Mouse (Mus musculus): ENCODE data around the gene Fryl. TPM values are rescaled to one million over a fixed set of nuclear protein-coding genes. Genes with fewer than 3 reads are reported as not detected.

Fryl gene
- total RNA-seq, 1 experiment from 2014 or later = 52.3 TPM

DNA sequence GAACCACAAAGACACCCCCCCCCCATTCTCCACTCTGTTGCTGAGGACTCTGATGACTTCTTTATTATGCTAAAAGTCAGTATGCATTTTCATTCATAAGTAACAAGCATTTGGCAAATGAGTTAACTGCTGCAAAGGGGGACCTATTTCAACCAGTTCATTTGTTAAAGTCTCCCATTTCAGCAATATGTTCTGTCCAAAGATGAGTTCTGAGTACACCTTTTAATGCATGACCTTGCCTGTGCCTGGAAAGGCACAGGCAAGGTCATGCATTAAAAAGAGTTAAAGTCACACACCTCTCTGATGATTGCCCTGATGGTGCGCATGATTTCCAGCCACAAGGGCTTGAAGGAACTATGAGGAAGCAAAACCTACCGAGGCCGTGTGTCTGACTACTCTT is 36.7 kb downstream of the Fryl start:
- no peak for DNase-seq

DNA sequence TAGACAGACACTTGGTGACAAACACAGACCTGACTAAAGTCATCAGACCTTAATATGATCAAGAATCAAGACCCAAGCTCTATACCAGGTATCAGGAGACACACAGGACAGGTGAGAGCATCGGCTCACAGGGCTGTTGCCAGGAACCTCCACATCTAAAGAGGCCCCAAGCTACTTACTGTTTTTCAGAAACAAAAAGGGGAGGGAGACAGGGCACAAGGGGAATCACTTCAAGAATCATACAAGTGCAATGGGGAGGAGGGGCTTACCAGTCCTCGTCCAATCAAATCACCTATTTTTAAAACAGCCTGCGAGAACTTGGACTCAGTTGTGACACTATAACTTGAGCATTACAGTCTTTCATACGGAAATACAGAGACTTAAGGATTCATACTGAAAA is 38.4 kb downstream of the Fryl start:
- DNase-seq = no peak

DNA sequence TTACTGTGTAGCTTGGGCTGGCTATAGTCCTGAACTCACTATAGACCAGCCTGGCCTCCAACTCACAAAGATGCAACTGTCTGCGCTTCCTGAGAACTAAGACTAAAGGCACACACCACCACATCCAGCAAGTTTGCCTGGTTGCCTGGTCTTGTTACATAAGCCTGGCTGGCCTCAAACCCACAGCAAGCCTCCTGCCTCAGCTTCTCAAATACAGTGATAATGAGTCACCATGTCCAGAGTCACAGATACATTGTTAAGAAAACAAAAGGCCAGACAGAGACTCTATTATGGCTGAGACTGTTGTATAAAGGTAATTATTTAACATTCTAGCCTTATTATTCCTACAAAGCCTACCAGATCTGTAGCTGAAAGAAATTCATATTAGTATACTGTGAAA is 39.3 kb downstream of the Fryl start:
- DNase-seq = no peak

DNA sequence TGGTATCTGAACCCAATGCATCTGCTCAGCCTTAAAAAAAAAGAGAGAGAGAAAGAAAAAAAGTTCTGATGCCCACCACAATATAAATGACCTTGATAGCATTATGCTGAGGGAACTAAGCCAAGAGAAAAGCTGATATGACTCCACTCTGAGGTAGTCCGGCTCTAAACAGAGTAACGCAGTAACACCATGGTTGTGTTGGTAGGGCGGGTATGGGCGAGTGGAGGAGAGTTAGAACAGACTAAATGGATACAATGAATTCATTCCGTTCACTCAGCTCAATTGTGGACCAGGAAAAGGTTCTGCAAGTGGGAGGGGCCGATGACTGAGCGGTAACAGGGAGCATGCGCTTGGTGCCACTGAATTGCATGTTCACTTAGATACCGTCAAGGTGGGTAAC is 40.4 kb downstream of the Fryl start:
- DNase-seq = no peak

DNA sequence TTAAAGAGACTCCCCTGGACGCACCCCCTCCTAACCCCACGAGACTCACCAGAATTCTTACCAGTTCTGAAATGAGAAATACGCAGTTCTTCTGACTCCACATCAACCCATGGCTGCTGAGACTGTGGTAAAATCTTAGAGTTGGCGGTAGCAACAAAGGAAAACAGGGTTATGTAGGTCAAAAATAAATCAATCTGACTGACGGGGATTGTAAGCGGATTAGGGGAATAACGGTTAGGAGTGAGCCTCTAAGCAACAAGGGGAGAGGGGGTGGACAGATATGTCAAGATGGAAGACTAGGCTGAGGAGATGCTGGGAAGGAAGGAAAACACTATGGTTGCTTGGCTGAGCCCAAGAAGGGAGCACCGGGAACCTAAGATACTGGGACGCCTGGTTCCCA is 44.0 kb downstream of the Fryl start:
- no peak for DNase-seq

DNA sequence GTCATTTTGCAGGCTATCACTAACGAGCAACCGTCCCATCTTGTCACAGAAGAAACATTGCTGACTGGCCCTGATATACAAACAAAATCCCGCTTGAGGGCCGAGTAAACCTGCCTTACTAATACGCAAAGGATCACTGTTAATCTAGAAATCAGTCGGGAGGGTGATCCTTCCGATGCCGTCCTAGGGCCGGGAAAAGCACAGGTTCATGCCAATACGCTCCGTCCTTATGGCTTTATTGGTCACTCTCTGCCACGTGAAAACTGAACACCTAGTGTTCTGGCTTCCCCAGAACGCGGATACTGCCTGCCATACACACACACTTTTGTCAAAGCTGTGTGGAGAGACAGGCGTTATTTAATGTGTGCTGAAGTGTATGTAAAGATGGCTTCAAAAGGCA is 44.5 kb downstream of the Fryl start:
- DNase-seq = no peak

DNA sequence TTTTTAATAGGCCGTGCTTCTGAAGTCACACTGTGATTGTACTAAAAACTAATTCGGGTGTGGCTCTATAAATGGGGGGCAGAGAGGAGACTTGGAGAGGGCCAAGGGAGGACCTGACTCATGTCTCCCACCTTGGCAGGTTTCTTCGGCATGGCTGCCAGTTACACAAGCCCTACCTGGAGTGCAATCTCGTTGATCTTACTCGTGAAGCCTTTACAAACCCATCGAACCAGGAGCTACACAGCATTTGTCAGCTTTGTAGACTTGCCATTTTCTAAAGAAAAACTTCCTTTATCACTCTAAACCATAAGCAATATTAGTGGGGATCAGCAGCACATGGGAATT is 45.5 kb downstream of the Fryl start:
- no peak for DNase-seq

DNA sequence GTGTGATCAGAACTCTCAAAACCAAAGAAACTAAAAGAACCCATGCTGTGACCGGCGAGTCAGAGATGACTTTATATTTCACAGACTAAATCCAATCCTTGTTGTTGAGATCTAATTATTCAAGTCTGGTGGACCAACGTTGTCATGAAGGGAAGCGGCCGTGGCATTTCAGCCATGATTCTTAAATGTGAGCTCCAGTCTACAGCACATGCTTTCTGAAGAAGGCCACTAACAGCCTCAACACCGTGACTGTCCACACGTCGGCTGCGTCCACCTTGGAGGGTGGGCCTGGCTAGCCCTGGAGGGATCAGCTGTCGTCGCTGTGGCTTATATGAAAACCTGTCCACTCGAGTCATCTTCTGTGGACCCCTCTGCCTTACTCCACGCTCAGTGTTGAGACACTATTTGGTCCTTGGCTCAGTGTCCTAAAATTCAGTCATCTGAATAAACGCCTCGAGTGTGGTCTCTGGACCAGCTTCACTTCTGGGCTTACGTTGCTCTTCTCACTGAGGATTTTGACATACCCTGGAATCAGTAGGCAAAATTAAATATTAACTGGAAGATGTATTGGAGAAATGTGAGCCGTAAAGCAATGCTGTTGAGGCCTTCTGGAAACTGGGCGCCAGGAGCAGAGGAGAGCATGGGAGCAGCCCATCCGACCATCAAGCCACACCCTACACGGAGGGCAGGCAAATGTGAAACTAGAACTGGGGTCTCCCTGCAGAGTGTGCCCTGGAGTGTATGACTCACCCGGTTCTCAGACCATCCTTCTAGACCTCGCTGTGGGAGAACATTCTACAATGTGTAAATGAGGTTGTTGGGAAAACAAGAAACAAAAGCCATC is 46.1 kb downstream of the Fryl start:
- DNase-seq = no peak

DNA sequence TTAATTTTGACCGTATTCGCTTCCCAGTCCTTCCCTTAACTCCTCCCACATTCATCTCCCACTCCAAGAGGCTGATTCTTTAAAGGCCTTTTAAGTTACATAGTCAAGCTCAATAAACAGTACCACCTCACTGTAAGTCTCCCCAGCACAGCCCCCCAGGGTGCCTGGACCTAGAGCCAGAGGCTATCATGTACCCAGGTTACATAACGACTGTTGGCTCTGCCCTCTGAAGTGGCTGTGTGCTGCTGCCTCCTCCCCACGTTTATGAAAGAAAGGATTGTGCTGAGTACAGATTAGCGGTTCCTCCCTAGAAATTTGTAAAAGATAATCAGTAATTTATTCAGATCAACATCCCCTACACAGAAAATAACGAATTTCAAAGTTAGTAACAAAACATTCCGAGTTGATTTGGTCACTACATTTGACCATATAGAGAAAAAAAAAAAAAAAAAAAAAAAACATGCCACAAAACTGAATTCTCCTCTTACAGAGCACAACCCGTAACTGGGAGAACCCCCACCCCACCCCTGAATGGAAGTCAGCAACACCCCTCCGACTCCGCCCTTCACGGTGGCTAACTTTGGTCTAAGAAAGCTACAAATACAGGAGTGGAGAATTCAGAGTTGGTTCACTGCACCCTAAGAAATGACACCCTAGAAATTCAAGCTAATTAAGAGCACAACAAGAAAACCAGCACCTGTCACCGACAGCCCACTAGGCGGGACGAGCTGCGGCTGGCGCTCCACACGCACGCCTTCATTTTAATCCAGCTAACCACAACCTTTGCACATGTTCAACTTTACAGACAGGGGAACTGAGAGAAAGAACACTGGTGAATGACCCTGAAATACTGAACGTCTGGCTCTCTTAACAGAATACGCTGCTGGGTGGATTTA is 47.0 kb downstream of the Fryl start:
- no peak for DNase-seq

DNA sequence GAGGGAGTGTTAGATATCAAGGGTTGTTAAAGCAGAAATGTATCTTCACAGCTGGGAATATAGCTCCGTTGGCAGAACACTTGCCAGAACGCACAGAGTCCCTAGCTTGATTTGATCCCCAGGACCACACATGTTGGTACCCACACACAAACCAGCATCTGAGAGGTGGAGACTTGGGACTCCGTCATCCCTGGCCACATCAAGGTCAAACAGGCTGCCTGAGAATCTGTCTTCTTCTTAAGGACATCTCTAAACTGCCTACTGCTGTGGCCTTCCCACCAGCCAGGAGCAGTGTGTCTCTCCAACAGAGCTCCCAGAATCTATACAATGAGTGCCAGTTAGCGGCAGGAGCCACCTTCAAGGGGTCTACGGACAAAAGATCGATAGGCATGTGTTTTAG is 47.8 kb downstream of the Fryl start:
- no peak for DNase-seq

DNA sequence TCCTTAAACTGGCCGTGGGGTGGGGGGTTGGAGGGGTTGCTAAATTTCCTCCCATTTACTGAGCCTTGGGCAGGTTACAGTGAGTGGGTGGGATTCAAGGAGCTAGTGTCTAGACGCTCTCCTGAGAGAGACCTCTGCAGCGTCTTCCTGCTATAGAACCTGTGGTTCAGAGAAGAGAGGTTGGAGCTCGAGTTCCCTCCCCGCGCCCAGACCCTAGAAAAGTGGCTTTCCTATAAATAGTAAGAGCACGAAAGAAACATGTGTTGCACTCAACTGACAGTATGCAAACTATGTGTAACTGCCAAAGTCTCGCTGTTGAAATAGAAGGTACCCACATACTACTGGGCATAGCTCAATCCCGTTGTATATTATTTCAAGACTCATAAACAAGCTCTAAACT is 49.7 kb downstream of the Fryl start:
- DNase-seq = no peak

DNA sequence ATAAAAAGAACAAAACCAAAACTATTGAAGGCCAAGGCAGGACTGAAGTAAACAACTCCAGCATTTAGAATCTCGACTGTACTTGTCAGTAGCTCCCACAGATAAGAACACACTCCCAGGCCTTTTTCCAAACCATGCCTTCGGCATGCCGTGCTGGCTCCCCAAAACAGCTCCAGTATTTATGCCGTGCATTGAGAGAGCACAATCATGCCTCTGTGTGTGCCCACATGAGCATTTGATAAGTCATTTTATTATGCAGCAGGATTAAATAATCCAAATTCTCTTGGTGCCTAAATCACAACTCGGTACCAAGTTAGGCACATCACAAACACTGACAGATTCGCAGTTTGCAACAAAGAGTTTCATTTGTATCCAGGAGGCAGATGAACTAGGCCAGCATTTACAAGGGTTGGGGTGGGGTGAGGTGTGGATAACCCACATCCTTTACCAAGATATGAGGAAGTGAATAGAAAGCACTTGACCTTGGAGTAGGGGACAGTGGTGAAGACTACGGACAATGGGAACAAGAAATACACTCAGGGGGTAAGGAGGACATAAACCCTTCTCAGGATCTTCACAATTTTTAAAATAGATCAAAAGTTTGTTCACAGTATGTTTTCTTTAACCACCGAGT is 50.3 kb downstream of the Fryl start:
- no peak for DNase-seq

DNA sequence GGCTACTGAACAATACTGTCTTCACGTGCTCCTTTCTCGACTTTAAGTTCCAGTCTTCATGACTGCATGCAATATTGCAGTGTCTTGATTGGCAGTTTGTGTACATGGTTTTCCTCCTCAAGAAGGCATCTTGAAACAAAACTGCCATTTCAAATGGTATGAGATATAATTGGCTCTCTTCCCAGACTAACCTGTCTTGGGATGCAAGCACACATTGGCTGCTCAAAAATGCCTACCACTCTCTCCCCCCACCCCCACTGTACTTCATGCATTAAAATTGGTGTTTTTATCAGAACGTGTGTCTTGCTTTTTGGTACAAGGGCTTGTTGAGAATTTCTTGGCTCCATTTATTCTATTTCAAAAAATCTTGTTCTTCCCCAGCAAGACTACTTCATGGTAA is 51.4 kb downstream of the Fryl start:
- DNase-seq = no peak

DNA sequence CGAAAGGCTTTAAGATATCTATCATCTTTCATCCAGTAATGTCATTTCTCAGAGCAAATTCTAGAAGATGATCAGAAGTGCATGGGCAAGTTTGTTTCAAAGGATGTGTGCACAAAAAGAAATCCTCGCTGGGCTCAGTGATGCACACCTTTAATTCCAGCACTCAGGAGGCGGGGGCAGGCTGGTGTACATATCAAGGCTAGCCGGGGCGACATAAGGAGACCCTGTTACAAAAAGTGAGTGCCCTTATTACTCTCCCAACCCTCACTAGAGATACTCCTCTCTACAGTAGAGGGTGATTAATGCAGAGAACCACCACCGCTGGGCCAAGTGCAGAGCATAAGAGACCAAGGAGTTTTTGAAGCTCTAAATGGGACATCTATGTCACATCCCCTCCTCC is 53.9 kb downstream of the Fryl start:
- no peak for DNase-seq

DNA sequence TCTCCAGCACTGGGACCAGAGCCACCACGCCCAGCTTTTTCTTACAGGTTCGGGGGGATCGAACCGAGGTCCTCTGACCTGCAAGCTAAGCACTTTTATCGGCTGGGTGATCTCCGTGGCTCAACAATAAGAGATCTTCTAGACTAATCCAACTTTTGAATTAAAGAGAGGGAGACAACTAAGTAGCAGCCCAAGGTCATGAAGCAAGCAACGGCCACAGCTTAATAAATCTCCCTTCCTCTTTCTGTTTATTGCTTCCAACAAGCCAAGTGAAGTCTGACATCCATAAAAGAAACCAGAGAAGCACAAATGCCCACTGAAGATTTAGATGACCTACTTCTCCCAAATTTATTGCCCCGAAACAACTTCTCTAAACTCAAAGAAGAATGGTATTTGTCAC is 54.3 kb downstream of the Fryl start:
- no peak for DNase-seq

DNA sequence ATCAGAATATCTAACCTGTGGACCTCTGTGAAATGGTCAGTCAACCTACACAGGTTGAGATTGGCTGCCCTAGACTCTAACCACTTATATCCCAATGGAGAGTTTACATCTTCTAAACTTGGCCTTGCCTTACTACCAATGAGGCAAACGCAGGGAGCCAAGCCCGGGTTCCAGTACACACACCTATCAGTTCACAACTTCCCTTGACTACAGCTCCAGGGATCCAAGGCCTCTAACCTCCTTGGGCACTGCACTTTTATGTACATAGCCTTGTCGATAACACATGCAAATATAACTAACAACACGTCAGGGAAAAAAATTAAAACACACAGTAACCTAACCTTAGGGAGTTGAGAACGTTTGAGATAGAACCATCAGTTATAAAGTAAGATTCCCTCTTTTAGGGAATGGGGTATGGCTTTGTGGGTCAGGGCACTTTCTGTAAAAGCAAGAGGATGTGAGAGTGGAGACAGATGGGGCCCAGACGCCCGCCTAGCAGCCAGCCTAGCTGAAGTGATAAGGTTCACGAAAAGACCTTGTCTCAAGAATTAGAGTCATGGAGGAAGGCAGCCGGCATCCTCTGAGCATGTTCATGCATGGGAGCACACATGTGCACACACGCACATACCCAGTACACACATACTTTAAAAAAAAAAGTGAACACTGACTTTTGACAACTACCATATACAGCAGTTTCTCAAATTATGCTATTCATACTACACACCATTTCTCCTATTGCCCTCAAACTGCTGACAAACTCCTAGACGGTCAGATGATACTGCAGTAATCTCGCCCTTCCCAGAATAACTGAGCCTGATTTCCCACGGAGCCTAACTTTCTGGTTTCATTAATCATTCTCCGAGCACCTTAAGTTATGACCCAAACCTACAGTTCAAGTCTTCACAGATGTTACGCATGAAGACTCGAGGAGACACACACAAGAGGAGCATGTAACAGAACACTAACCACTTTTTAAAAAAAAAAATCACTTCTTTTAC is 55.7 kb downstream of the Fryl start:
- no peak for DNase-seq

DNA sequence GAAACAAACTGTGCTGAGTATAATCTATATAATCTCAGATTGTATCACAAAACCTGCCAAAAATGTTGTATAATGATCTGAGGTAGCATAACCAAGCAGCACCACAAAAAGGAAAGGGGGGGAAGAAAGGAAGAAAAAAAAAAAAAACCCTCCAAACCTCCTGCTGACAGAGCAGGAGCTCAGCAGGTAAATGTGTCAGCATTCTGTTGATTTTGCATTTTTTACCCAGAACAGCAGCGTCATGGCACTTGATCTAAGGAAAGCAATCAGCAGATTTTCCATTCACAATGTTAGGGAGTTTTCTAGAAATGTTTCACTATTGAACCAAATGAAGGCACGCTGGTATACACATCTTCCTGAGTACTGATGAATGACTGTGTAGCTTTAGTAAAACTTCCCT is 56.8 kb downstream of the Fryl start:
- no peak for DNase-seq

DNA sequence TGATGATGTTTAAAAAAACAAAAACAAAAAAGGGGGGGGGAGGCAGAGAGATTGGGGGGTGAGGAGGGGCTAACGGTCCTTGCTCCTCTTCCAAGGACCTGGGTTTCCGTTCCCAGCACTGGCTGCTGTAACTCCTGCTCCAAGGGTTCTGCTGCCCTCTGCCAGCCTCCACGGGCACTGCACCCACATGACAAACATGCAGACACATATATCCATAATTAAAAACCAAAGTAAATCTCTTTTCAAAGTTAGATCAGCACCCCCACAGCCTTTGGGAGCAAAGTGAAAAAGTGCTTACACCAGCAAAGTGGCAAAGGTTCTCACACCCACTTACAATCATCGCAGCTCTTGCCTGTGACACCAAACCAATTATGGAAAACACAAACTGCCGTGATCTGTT is 57.7 kb downstream of the Fryl start:
- DNase-seq = no peak

DNA sequence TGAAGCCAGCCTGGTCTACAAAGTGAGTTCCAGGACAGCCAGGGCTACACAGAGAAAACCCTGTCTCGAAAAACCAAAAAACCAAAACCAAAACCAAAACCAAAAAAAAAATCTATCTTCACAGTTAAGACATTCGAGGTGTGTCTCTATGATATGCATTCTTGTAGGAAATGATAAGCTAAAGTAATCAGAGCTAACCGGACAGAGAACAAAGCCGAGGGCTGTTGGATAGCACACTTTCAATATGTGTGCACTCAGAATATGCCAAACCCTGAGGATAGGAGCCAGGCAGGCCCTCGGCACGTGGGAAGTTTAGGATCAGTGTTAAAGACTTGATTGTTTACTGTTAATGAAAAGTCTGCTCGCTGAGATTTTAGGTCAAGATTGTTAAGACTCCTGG is 58.6 kb downstream of the Fryl start:
- DNase-seq = no peak

DNA sequence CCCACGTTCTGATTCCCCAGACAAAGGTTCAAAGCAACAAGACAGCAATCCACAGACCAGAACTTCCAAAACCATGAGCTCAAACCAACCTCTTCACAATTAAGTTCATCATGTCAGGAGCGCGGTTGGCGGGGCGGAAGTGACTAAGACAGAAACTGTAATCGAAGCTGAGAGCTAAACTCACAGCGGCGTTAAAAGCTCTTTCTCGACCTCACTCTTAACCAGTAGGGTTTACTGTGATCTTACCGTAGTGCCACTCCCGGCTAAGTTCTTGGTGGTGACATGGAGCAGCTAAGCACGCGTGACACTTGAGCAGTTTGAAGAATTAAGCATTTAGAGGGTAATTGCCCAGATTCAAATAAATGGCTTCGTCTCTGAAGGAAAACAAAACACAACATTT is 61.7 kb downstream of the Fryl start:
- no peak for DNase-seq

DNA sequence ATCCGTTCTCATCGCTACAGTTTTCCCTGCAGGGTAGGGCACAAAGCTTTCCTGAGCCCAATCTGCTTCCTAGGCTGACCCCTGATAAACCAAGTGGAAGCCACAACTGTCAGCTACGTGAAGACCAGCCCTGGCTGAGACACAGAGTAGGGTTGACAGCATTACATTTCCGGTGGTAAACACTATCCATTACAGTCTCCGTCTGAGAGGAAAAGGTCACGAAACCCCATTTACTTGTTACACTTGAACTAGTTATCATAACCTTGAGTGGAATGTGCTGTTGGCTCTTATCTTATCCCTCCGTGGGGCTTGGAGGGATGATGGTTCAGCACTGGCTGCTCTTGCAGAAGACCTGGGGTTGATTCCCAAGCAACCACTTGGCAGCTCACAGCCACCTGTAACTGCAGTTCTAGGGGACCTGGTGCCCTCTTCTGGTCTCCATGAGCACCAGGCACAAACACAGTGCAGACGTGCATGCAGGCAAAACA is 62.3 kb downstream of the Fryl start:
- DNase-seq = no peak

DNA sequence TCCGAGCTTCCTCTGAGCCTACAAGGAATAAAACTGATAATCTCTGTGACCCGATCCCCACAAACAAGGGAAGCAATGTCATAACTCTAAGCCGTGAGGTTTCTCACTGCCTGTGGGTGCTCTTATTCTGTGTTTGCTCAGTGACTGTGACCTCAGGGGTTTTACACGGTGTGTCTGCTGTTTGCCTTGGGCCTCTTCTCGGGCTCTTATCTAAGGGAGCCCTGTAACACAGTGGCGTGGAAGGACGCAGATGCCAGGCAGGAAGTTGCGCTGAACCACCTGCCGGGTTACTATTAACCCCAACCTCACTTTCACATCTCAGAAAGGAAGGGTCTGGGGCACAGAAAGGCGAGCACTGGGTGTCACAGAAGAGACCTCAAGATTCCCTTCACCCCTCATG is 62.8 kb downstream of the Fryl start:
- DNase-seq = no peak
